Mouse (Mus musculus): ENCODE measurements around the gene Col6a4.

DNA sequence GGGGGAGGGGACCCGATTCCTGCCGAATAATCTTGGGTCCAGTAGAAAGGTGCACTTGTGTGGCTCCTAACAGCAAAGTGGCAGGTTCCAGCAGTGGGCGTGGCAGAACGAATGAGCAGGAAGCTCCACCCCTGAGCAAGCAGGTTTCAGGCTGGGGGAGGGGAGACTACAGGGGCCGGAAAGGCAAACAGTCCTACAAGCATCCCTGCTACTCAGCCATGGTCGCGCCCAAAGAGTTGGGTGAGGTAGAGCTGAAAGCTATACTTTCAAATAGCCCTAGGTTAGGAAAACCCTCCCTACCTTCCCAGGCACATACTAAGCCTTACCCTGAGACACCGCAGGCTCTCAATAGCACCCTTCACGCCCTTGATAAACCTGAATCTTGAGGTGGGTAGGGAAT, 9.7 kb upstream of the Col6a4 start:
- TF ChIP-seq EP300 (IDR thresholded peaks at IDR 0.05), result no peak
- TF ChIP-seq CTCF (IDR thresholded peaks at IDR 0.05), result no peak

Data from lung, postnatal 0 days (tissue).